Mouse (Mus musculus) right cerebral cortex, postnatal 25 days (tissue): Measurements from ENCODE around the gene Sytl3.
"Not testable (repeated sequence)": the region's sequence is repeated elsewhere in the genome, so short reads cannot be mapped to it uniquely, and the experiment has no call there.

Experiments used
- DNase-seq: peaks from one replicate; pipeline ENCODE4 v3.0.0; 2022

Gene Sytl3

DNA sequence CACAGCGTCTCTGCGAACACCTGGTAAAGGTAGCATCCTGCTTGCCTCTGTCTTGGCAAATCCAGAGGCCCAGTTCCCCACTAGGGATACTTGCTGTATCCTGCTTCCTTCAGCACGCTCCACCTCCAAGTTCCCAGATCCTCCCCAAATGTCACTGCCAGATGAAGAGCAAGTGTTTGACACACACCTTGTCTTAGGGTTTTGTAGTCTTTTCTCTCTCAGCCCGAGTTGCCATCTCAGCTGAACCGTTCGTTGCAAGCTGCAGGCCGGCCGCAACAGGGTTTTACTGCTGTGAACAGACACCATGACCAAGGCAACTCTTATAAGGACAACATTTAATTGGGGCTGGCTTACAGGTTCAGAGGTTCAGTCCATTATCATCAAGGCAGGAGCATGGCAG, 12.1 kb upstream of the Sytl3 start:
- DNase-seq, result not testable (repeated sequence)

DNA sequence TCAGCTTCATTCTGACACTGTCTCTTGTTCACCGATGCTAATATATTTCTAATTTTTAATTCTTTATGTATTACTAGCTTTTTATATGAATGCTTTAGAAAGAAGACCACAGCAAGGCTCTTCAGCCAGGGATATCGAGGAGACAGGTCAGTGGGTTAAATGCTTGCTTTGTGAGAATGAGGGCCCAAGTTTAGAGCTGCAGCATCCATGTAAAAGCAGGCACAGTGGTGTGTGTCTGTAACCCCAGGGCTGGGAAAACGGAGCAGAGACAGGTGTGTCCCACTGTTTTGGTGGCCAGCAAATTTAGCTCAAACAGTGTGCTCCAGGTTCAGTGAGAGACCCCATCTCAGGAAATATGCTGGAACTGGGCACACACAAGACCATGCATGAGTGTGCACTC, 11.4 kb upstream of the Sytl3 start:
- not testable (repeated sequence) for DNase-seq

- DNase-seq, result peak; percentile 60
These were observed 7.9 kb upstream of the Sytl3 start for GRCm38 (mm10) chr17:6650904-6651565.

DNA sequence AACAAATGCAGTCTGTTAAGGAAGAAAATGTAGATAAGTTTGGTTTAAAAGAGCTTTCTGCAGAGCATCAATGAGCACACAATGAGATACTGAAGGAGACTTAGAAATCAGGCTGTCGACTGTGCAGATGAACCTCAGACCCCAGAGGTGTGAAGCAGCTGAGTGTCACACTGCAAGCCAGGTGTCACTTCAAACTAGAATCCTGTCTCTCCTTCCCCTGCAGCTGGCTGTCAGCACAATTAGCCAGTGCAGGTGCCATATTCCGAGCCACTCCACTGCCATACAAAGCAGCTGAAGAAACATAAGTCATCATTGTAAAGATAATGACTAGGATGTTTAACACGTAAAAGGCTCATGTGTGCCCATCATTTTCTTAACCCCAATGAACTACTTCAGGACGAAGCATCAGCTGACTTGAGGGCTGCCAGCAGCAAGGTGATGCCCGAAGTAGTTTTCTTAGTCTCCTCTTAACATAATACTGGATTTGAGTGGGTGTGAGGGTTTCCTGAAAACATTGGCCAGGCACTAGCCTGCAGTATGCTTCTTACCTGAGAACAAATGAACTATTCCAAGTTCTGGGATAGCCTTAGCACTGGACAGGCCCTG, 5.4 kb upstream of the Sytl3 start:
- not testable (repeated sequence) for DNase-seq

DNA sequence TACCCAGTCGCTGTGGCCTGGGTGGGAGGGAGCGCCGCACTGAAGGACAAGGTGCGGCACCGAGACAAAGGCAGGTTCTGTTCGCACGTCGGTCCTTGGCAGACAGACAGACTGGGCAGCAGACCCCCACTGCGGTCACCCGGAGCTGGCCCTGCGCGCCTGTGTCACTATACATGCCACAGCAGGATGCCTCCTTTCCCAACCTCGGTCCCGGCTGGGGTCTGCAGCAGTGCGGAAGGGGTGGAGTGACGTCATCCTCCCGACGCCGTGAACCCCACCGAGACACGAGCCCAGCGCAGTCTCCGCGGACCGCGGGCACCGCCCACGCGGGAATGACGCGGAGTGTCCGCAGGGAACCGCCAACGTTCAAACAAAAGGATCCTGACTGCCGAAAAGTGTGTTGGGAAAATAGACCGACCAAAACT, 3.8 kb upstream of the Sytl3 start:
- DNase-seq, result peak; percentile 61

DNA sequence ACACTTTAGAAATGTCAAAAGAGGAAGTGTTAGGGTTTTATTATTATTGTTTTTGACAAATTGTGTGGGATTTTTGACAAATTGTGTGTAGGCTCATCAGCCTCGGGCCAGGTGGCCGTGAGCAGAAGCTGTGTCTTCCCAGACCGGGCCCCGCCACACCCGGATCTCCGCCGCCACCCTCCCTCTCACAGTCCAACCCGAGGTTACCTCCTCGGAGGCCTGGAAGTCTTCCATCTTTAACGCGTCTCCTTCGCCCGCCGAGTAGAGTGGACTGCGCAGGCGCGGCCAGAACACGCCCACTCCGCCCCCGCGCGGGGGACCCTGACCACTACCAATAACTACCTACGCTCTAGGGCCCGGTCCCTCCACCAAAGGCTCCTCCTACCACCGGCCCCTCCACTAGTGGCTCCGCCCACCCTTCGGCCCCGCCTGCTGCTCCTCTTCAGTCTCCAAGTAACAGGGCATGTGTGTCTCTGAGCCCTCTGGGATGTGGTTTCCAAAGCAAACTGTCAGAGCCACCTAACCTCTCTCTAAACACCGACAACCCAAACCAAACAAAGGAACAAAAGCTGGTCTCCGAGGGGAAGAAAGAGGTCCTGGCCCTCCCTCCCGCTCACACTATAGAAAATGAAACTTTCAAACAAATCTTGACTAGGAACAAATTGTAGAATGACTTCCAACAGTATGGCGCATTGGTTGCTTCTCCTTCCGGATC, 3.2 kb upstream of the Sytl3 start, which contains the start of gene Dynlt1f:
Gene Dynlt1f (minus strand): TSS at position 334 of the 715 bp plus-strand sequence.
- peak; percentile 62 for DNase-seq

DNA sequence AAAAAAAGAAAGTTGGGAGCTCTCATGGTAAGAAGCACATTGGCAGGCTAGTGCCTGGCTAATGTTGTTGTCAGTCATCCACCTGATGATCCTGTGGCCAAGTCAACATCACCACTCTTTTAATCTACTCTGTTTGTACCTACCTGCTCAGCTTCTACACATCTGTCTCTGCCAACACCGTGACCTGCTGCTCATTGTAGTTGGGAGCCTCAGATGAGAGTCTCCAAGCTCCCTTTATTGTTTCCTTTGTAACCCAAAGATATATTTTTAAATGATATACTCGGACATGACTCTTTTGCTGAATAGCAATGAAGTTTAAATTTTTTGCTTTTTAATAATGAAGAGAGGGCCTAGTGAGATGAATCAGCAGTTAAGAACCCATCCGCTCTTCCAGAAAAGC, 2.4 kb upstream of the Sytl3 start:
- peak; percentile 49 for DNase-seq

DNA sequence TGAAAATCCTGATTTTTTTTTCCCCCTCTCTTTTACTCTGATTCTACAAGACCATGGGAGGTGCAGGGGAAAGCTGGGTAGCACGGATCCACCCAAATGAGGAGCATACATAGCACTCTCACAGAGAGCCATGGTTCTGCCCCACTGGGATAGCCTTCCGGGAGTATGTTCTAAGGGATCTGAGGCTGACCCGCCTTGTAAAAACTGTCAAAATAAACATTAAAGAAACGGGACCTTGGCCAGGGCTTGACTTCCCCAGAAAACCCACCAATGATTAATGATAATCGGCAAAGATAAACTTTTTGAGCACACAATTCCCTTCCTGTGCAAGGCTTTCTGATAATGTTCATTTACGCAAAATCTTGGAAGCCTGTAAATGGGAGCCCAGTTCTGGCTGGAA, 1.7 kb downstream of the Sytl3 start:
- DNase-seq, result not testable (repeated sequence)

- DNase-seq, result not testable (repeated sequence)
These were observed 2.4 kb downstream of the Sytl3 start for GRCm38 (mm10) chr17:6661093-6661816.

GRCm38 (mm10) chr17:6662840-6663239, 3.9 kb downstream of the Sytl3 start:
- not testable (repeated sequence) for DNase-seq

DNA sequence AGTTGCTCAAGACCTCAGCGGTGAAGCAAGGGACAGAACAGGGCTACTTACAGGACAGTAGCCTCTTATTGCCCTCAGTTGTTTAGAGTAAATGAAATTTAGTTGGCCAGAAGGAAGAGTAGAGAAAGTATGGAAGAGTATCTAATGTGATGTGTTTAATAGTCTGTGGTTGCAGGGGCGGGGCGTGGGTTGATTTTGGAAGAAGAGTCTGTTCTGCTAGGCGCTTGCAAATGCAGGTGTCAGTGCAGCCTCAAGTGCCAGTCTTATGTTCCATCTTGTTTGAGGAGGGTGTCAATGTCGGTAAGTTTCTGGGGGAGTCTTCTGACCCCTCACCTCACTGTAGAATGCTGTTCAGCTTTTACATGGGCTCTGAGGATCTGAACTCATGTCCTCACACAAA, 6.5 kb downstream of the Sytl3 start:
- DNase-seq, result not testable (repeated sequence)

DNA sequence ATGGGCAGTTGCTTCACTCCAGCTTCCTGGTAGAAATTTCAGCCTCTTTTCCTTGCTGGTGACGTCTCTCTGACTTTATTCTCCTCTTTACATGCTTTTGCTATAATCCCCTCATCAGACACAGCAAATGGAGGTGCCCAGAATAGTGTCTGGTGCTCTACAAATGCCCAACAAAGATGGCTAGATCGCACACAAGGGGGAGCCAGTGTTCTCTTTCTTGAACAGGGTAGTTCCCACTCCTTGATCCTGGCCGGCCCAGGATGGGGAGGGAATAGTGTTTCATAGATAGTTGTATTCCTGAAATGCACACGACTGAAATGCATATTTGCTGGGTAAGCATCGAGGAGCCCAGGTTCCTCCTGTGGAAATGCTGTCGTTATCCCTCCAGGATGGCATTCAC, 9.6 kb downstream of the Sytl3 start:
- DNase-seq, result not testable (repeated sequence)

- not testable (repeated sequence) for DNase-seq
These were observed 15.4 kb downstream of the Sytl3 start for GRCm38 (mm10) chr17:6674297-6674696.

- DNase-seq, result not testable (repeated sequence)
These were observed 19.2 kb downstream of the Sytl3 start for GRCm38 (mm10) chr17:6678063-6678462.

- DNase-seq, result not testable (repeated sequence)
These were observed 22.8 kb downstream of the Sytl3 start for GRCm38 (mm10) chr17:6681721-6682120.

GRCm38 (mm10) chr17:6683702-6684101, 24.8 kb downstream of the Sytl3 start:
- not testable (repeated sequence) for DNase-seq

- DNase-seq, result not testable (repeated sequence)
These were observed 25.8 kb downstream of the Sytl3 start for GRCm38 (mm10) chr17:6684464-6685287.

GRCm38 (mm10) chr17:6685288-6685818, 26.5 kb downstream of the Sytl3 start:
- not testable (repeated sequence) for DNase-seq

DNA sequence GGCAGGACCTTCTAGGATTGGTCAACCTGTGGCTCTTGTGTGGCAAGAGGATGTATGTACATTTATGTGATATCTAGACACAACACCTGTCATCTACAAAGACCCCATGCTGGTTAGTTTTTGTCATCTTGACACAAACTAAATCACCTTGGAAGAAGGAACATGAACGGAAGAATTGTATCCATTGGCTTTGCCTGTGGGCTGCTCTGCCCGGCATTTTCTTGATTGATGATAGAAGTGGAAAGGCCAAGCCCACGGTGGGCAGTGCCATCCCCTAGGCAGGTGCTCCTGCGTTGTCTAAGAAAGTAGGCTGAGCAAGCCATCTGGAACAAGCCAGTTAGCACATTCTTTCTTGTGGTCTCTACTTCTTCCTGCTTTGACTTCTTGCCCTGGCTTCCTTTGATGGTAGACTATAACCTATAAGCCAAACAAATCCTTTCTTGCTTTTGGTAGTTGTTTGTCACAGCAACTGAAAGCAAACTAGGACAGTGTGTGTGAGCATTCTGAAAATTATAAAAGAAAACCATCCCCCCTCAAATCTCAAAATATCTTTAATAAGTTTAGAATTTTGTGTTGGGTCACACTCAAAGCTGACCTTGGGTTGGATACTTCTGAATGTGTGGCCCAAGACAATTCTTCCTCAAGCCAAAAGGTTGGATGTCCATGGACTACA, 27.5 kb downstream of the Sytl3 start:
- not testable (repeated sequence) for DNase-seq

DNA sequence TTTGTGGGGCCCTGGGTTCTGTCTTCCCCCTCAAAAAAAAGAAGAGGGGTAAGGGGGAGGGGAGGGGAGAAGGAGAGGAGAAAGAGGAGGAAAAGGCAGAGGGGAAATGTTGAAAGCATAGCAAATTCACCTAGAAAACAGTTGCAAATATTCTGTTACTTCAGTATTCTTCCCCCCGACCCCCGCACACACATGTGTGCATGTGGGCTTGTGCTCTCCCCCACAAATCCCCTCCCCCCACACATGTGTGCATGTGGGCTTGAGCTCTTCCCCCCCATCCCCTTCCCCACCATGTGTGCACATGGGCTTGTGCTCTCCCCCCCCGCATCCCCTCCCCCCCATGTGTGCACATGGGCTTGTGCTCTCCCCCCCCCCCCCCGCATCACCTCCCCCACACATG, 30.5 kb downstream of the Sytl3 start:
- DNase-seq, result not testable (repeated sequence)

GRCm38 (mm10) chr17:6691596-6691995, 32.7 kb downstream of the Sytl3 start:
- peak; percentile 83 for DNase-seq
